Mouse (Mus musculus): ENCODE results near the gene Lrmp. TPM values are rescaled to one million over a fixed set of nuclear protein-coding genes. Genes with fewer than 3 reads are reported as not detected.

Gene Lrmp
- polyA plus RNA-seq, 1 experiment from 2014 or later, result 2.1 TPM

GRCm38 (mm10) chr6:145145173-145145572 is 29.7 kb downstream of the Lrmp start:
- peaks cover 19% of the 10 kb centered on the region for H3K4me1 ChIP-seq
- no peak overlapping the region for H3K9ac ChIP-seq
- H3K27ac ChIP-seq, result no peak overlapping the region
- H3K4me2 ChIP-seq, result no peak overlapping the region
- H3K27me3 ChIP-seq, result no peaks in the 10 kb centered on the region
- H3K36me3 ChIP-seq, result no peaks in the 10 kb centered on the region
- no peaks in the 10 kb centered on the region for H3K9me3 ChIP-seq (replicated peaks)
- ATAC-seq (replicated peaks; ENCODE audit: low FRiP score), result no peak
- WGBS, result 71% methylated on average over 7 of the region's 7 CpGs
- H3K4me3 ChIP-seq (replicated peaks), result no peak overlapping the region

- H3K4me3 ChIP-seq (replicated peaks), result no peak overlapping the region
- no peaks in the 10 kb centered on the region for H3K9me3 ChIP-seq (replicated peaks)
- no peaks in the 10 kb centered on the region for H3K27me3 ChIP-seq
- ATAC-seq (replicated peaks; ENCODE audit: low FRiP score), result no peak
- H3K4me1 ChIP-seq, result peaks cover 17% of the 10 kb centered on the region
- H3K27ac ChIP-seq, result no peak overlapping the region
- no peak overlapping the region for H3K4me2 ChIP-seq
- H3K9ac ChIP-seq, result no peak overlapping the region
- H3K36me3 ChIP-seq, result no peaks in the 10 kb centered on the region
- 88% methylated on average over 16 of the region's 16 CpGs for WGBS
These were observed 32.3 kb downstream of the Lrmp start for GRCm38 (mm10) chr6:145147716-145148115.

- H3K9ac ChIP-seq, result no peak overlapping the region
- H3K4me2 ChIP-seq, result no peak overlapping the region
- no peak overlapping the region for H3K4me3 ChIP-seq (replicated peaks)
- WGBS, result 48% methylated on average over 9 of the region's 9 CpGs
- H3K4me1 ChIP-seq, result peaks cover 9% of the 10 kb centered on the region
- no peaks in the 10 kb centered on the region for H3K36me3 ChIP-seq
- H3K27me3 ChIP-seq, result no peaks in the 10 kb centered on the region
- 0 out of 2 replicates have a peak, but pooled peaks have one; percentile 9 for ATAC-seq (replicated peaks; ENCODE audit: low FRiP score)
- H3K27ac ChIP-seq, result no peak overlapping the region
- no peaks in the 10 kb centered on the region for H3K9me3 ChIP-seq (replicated peaks)
These were observed 33.6 kb downstream of the Lrmp start for GRCm38 (mm10) chr6:145149054-145149453.

- Histone ChIP-seq H3K27me3 (no peaks in the 10 kb centered on the region), H3K27ac (no peak overlapping the region), H3K4me2 (no peak overlapping the region), H3K9ac (no peak overlapping the region), H3K4me1 (no peaks in the 10 kb centered on the region), H3K36me3 (no peaks in the 10 kb centered on the region), H3K4me3 (replicated peaks) (no peak overlapping the region), H3K9me3 (replicated peaks) (no peaks in the 10 kb centered on the region)
- ATAC-seq (replicated peaks; ENCODE audit: low FRiP score), result no peak
- WGBS, result 71% methylated on average over 4 of the region's 4 CpGs
These were observed 43.2 kb downstream of the Lrmp start for GRCm38 (mm10) chr6:145158619-145159018.

GRCm38 (mm10) chr6:145160581-145160980 is 45.1 kb downstream of the Lrmp start:
- WGBS, result 73% methylated on average over 5 of the region's 5 CpGs
- Histone ChIP-seq H3K9ac (no peak overlapping the region), H3K4me1 (no peaks in the 10 kb centered on the region), H3K9me3 (replicated peaks) (no peaks in the 10 kb centered on the region), H3K4me2 (no peak overlapping the region), H3K4me3 (replicated peaks) (no peak overlapping the region), H3K27ac (no peak overlapping the region), H3K36me3 (no peaks in the 10 kb centered on the region), H3K27me3 (no peaks in the 10 kb centered on the region)
- ATAC-seq (replicated peaks; ENCODE audit: low FRiP score), result no peak

GRCm38 (mm10) chr6:145171892-145172606 is 56.6 kb downstream of the Lrmp start:
- peaks cover 25% of the 10 kb centered on the region for H3K27me3 ChIP-seq
- no peak overlapping the region for H3K4me3 ChIP-seq (replicated peaks)
- H3K36me3 ChIP-seq, result no peaks in the 10 kb centered on the region
- WGBS, result 80% methylated on average over 14 of the region's 14 CpGs
- no peaks in the 10 kb centered on the region for H3K9me3 ChIP-seq (replicated peaks)
- H3K4me2 ChIP-seq, result no peak overlapping the region
- no peak overlapping the region for H3K9ac ChIP-seq
- no peak for ATAC-seq (replicated peaks; ENCODE audit: low FRiP score)
- H3K27ac ChIP-seq, result no peak overlapping the region
- H3K4me1 ChIP-seq, result peaks cover 31% of the 10 kb centered on the region

GRCm38 (mm10) chr6:145173781-145174191 is 58.3 kb downstream of the Lrmp start:
- H3K27ac ChIP-seq, result peak overlapping the region; percentile 46

GRCm38 (mm10) chr6:145175571-145175981 is 60.1 kb downstream of the Lrmp start:
- peak overlapping the region; percentile 19; the same call in 1 of the 2 replicates for H3K4me3 ChIP-seq (replicated peaks)
- no peak overlapping the region for H3K9ac ChIP-seq
- 26% methylated on average over 9 of the region's 9 CpGs for WGBS
- H3K27ac ChIP-seq, result no peak overlapping the region
- H3K9me3 ChIP-seq (replicated peaks), result no peaks in the 10 kb centered on the region
- H3K36me3 ChIP-seq, result no peaks in the 10 kb centered on the region
- peaks cover 35% of the 10 kb centered on the region for H3K4me1 ChIP-seq
- peak; percentile 26; the same call in 1 of the 2 replicates for ATAC-seq (replicated peaks; ENCODE audit: low FRiP score)
- peak overlapping the region; percentile 49 for H3K4me2 ChIP-seq
- H3K27me3 ChIP-seq, result peaks cover 32% of the 10 kb centered on the region

More at GRCm38 (mm10) chr6:145173781-145174191, 58.3 kb downstream of the Lrmp start:
- Histone ChIP-seq H3K9me3 (replicated peaks) (no peaks in the 10 kb centered on the region), H3K4me3 (replicated peaks) (no peak overlapping the region), H3K36me3 (no peaks in the 10 kb centered on the region), H3K4me2 (peak overlapping the region; percentile 36), H3K9ac (no peak overlapping the region), H3K27me3 (peaks cover 32% of the 10 kb centered on the region), H3K4me1 (peaks cover 31% of the 10 kb centered on the region)
- peak; percentile 91 for ATAC-seq (replicated peaks; ENCODE audit: low FRiP score)
- 2% methylated on average over 11 of the region's 11 CpGs for WGBS

- WGBS, result 55% methylated on average over 10 of the region's 10 CpGs
These were observed 61.0 kb downstream of the Lrmp start for GRCm38 (mm10) chr6:145176474-145176873.

GRCm38 (mm10) chr6:145179665-145180064 is 64.2 kb downstream of the Lrmp start:
- peaks cover 25% of the 10 kb centered on the region for H3K27me3 ChIP-seq
- no peaks in the 10 kb centered on the region for H3K9me3 ChIP-seq (replicated peaks)
- peaks cover 22% of the 10 kb centered on the region for H3K4me1 ChIP-seq
- 22% methylated on average over 6 of the region's 6 CpGs for WGBS
- no peak overlapping the region for H3K4me3 ChIP-seq (replicated peaks)
- no peak overlapping the region for H3K27ac ChIP-seq
- H3K9ac ChIP-seq, result no peak overlapping the region
- no peak overlapping the region for H3K4me2 ChIP-seq
- no peaks in the 10 kb centered on the region for H3K36me3 ChIP-seq
- no peak; the same call in 1 of the 2 replicates for ATAC-seq (replicated peaks; ENCODE audit: low FRiP score)

More at GRCm38 (mm10) chr6:145176474-145176873, 61.0 kb downstream of the Lrmp start:
- Histone ChIP-seq H3K9ac (no peak overlapping the region), H3K9me3 (replicated peaks) (no peaks in the 10 kb centered on the region), H3K27ac (no peak overlapping the region), H3K4me1 (peaks cover 35% of the 10 kb centered on the region), H3K27me3 (peaks cover 32% of the 10 kb centered on the region), H3K4me2 (no peak overlapping the region), H3K4me3 (replicated peaks) (no peak overlapping the region), H3K36me3 (no peaks in the 10 kb centered on the region)
- ATAC-seq (replicated peaks; ENCODE audit: low FRiP score), result no peak

- 63% methylated on average over 8 of the region's 8 CpGs for WGBS
These were observed 66.6 kb downstream of the Lrmp start for GRCm38 (mm10) chr6:145182044-145182443.

GRCm38 (mm10) chr6:145186096-145186495 is 70.6 kb downstream of the Lrmp start:
- Histone ChIP-seq H3K27ac (no peak overlapping the region), H3K9me3 (replicated peaks) (no peaks in the 10 kb centered on the region), H3K9ac (no peak overlapping the region), H3K4me3 (replicated peaks) (no peak overlapping the region), H3K4me2 (no peak overlapping the region), H3K4me1 (no peaks in the 10 kb centered on the region), H3K27me3 (no peaks in the 10 kb centered on the region), H3K36me3 (no peaks in the 10 kb centered on the region)
- ATAC-seq (replicated peaks; ENCODE audit: low FRiP score), result no peak
- 89% methylated on average over 1 of the region's 1 CpGs for WGBS

More at GRCm38 (mm10) chr6:145182044-145182443, 66.6 kb downstream of the Lrmp start:
- no peaks in the 10 kb centered on the region for H3K36me3 ChIP-seq
- no peak overlapping the region for H3K9ac ChIP-seq
- H3K27ac ChIP-seq, result no peak overlapping the region
- no peak overlapping the region for H3K4me2 ChIP-seq
- H3K4me3 ChIP-seq (replicated peaks), result no peak overlapping the region
- H3K27me3 ChIP-seq, result peaks cover 6% of the 10 kb centered on the region; the same call in 1 of the 2 replicates
- H3K4me1 ChIP-seq, result peaks cover 4% of the 10 kb centered on the region
- no peak for ATAC-seq (replicated peaks; ENCODE audit: low FRiP score)
- no peaks in the 10 kb centered on the region for H3K9me3 ChIP-seq (replicated peaks)

Data from kidney, embryonic 15.5 days (tissue).